Mouse (Mus musculus): ENCODE data around the gene Clcn1. TPM values are rescaled to one million over a fixed set of nuclear protein-coding genes. Genes with fewer than 3 reads are reported as not detected.
A peak's percentile ranks its signal among the peaks of the same experiment; 100 is the strongest.

Clcn1 gene
- polyA plus RNA-seq, 1 experiment, result 0.42 TPM

GRCm38 (mm10) chr6:42350021-42350967 is 63.8 kb downstream of the Clcn1 start:
- peaks cover 54% of the 10 kb centered on the region for H3K79me2 ChIP-seq (ENCODE audit: control insufficient read depth, insufficient read depth)
- H3K27me3 ChIP-seq (ENCODE audit: control insufficient read depth, insufficient read depth, insufficient read length), result no peaks in the 10 kb centered on the region
- peaks cover 50% of the 10 kb centered on the region for H3K79me3 ChIP-seq (ENCODE audit: low read depth)
- H3ac ChIP-seq (ENCODE audit: control insufficient read depth, insufficient read length, low read depth), result peak overlapping the region; percentile 98
- TF ChIP-seq MAX (IDR thresholded peaks at IDR 0.05) (no peak), MYOD1 (IDR thresholded peaks at IDR 0.05; ENCODE audit: control insufficient read depth, insufficient read length, low read depth) (no peak), MYOG (IDR thresholded peaks at IDR 0.05; ENCODE audit: control insufficient read depth, extremely low read depth, insufficient read length) (no peak), CEBPB (IDR thresholded peaks at IDR 0.05; ENCODE audit: low read depth) (no peak), CTCF (IDR thresholded peaks at IDR 0.05; ENCODE audit: control insufficient read depth, insufficient read depth, insufficient read length) (no peak), USF1 (IDR thresholded peaks at IDR 0.05; ENCODE audit: low read depth) (no peak), FOSL1 (IDR thresholded peaks at IDR 0.05; ENCODE audit: insufficient read depth, low read length, poor library complexity, severe bottlenecking) (no peak)
- peaks cover 47% of the 10 kb centered on the region for H3K36me3 ChIP-seq (ENCODE audit: control insufficient read depth, insufficient read depth)
- peak overlapping the region; percentile 96 for H3K4me3 ChIP-seq (ENCODE audit: insufficient read depth, poor library complexity, severe bottlenecking)

GRCm38 (mm10) chr6:42350968-42351775 is 64.7 kb downstream of the Clcn1 start:
- no peaks in the 10 kb centered on the region for H3K27me3 ChIP-seq (ENCODE audit: control insufficient read depth, insufficient read depth, insufficient read length)
- peak overlapping the region; percentile 96 for H3K4me3 ChIP-seq (ENCODE audit: insufficient read depth, poor library complexity, severe bottlenecking)
- H3K79me2 ChIP-seq (ENCODE audit: control insufficient read depth, insufficient read depth), result peaks cover 63% of the 10 kb centered on the region
- TF ChIP-seq MYOG (IDR thresholded peaks at IDR 0.05; ENCODE audit: control insufficient read depth, extremely low read depth, insufficient read length), result no peak
- no peak for TF ChIP-seq CEBPB (IDR thresholded peaks at IDR 0.05; ENCODE audit: low read depth)
- TF ChIP-seq CTCF (IDR thresholded peaks at IDR 0.05; ENCODE audit: control insufficient read depth, insufficient read depth, insufficient read length), result no peak
- TF ChIP-seq USF1 (IDR thresholded peaks at IDR 0.05; ENCODE audit: low read depth), result no peak
- TF ChIP-seq MAX (IDR thresholded peaks at IDR 0.05), result no peak
- TF ChIP-seq FOSL1 (IDR thresholded peaks at IDR 0.05; ENCODE audit: insufficient read depth, low read length, poor library complexity, severe bottlenecking), result no peak
- no peak for TF ChIP-seq MYOD1 (IDR thresholded peaks at IDR 0.05; ENCODE audit: control insufficient read depth, insufficient read length, low read depth)
- peak overlapping the region; percentile 98 for H3ac ChIP-seq (ENCODE audit: control insufficient read depth, insufficient read length, low read depth)
- peaks cover 56% of the 10 kb centered on the region for H3K36me3 ChIP-seq (ENCODE audit: control insufficient read depth, insufficient read depth)
- H3K79me3 ChIP-seq (ENCODE audit: low read depth), result peaks cover 57% of the 10 kb centered on the region

- Histone ChIP-seq H3K27me3 (ENCODE audit: control insufficient read depth, insufficient read depth, insufficient read length) (no peaks in the 10 kb centered on the region), H3K79me3 (ENCODE audit: low read depth) (peaks cover 57% of the 10 kb centered on the region), H3K4me3 (ENCODE audit: insufficient read depth, poor library complexity, severe bottlenecking) (peak overlapping the region; percentile 96), H3K36me3 (ENCODE audit: control insufficient read depth, insufficient read depth) (peaks cover 63% of the 10 kb centered on the region), H3K79me2 (ENCODE audit: control insufficient read depth, insufficient read depth) (peaks cover 70% of the 10 kb centered on the region), H3ac (ENCODE audit: control insufficient read depth, insufficient read length, low read depth) (peak overlapping the region; percentile 98)
- TF ChIP-seq CEBPB (IDR thresholded peaks at IDR 0.05; ENCODE audit: low read depth), result no peak
- TF ChIP-seq CTCF (IDR thresholded peaks at IDR 0.05; ENCODE audit: control insufficient read depth, insufficient read depth, insufficient read length), result no peak
- no peak for TF ChIP-seq USF1 (IDR thresholded peaks at IDR 0.05; ENCODE audit: low read depth)
- no peak for TF ChIP-seq MYOD1 (IDR thresholded peaks at IDR 0.05; ENCODE audit: control insufficient read depth, insufficient read length, low read depth)
Measured at GRCm38 (mm10) chr6:42351776-42352485, 65.4 kb downstream of the Clcn1 start.

- peaks cover 68% of the 10 kb centered on the region for H3K36me3 ChIP-seq (ENCODE audit: control insufficient read depth, insufficient read depth)
- H3K4me3 ChIP-seq (ENCODE audit: insufficient read depth, poor library complexity, severe bottlenecking), result peak overlapping the region; percentile 96
- TF ChIP-seq CEBPB (IDR thresholded peaks at IDR 0.05; ENCODE audit: low read depth) (no peak), MYOG (IDR thresholded peaks at IDR 0.05; ENCODE audit: control insufficient read depth, extremely low read depth, insufficient read length) (no peak), CTCF (IDR thresholded peaks at IDR 0.05; ENCODE audit: control insufficient read depth, insufficient read depth, insufficient read length) (no peak), USF1 (IDR thresholded peaks at IDR 0.05; ENCODE audit: low read depth) (no peak), MYOD1 (IDR thresholded peaks at IDR 0.05; ENCODE audit: control insufficient read depth, insufficient read length, low read depth) (no peak), FOSL1 (IDR thresholded peaks at IDR 0.05; ENCODE audit: insufficient read depth, low read length, poor library complexity, severe bottlenecking) (no peak), MAX (IDR thresholded peaks at IDR 0.05) (no peak)
- H3ac ChIP-seq (ENCODE audit: control insufficient read depth, insufficient read length, low read depth), result peak overlapping the region; percentile 98
- H3K79me3 ChIP-seq (ENCODE audit: low read depth), result peaks cover 59% of the 10 kb centered on the region
- H3K79me2 ChIP-seq (ENCODE audit: control insufficient read depth, insufficient read depth), result peaks cover 75% of the 10 kb centered on the region
- no peaks in the 10 kb centered on the region for H3K27me3 ChIP-seq (ENCODE audit: control insufficient read depth, insufficient read depth, insufficient read length)
Measured at GRCm38 (mm10) chr6:42352486-42352846, 66.0 kb downstream of the Clcn1 start.

- TF ChIP-seq CEBPB (IDR thresholded peaks at IDR 0.05; ENCODE audit: low read depth) (no peak), MAX (IDR thresholded peaks at IDR 0.05) (no peak), CTCF (IDR thresholded peaks at IDR 0.05; ENCODE audit: control insufficient read depth, insufficient read depth, insufficient read length) (no peak), MYOG (IDR thresholded peaks at IDR 0.05; ENCODE audit: control insufficient read depth, extremely low read depth, insufficient read length) (no peak), MYOD1 (IDR thresholded peaks at IDR 0.05; ENCODE audit: control insufficient read depth, insufficient read length, low read depth) (no peak), USF1 (IDR thresholded peaks at IDR 0.05; ENCODE audit: low read depth) (no peak), FOSL1 (IDR thresholded peaks at IDR 0.05; ENCODE audit: insufficient read depth, low read length, poor library complexity, severe bottlenecking) (no peak)
- peaks cover 62% of the 10 kb centered on the region for H3K79me3 ChIP-seq (ENCODE audit: low read depth)
- H3K27me3 ChIP-seq (ENCODE audit: control insufficient read depth, insufficient read depth, insufficient read length), result no peaks in the 10 kb centered on the region
- H3K79me2 ChIP-seq (ENCODE audit: control insufficient read depth, insufficient read depth), result peaks cover 82% of the 10 kb centered on the region
- H3K4me3 ChIP-seq (ENCODE audit: insufficient read depth, poor library complexity, severe bottlenecking), result peak overlapping the region; percentile 16
- H3ac ChIP-seq (ENCODE audit: control insufficient read depth, insufficient read length, low read depth), result peak overlapping the region; percentile 65
- H3K36me3 ChIP-seq (ENCODE audit: control insufficient read depth, insufficient read depth), result peaks cover 75% of the 10 kb centered on the region
Measured at GRCm38 (mm10) chr6:42353180-42353579, 66.7 kb downstream of the Clcn1 start.

Data from C2C12 (cell line).